Comparison of ENCODE assay signal across 2 mouse cellular contexts in genomic region chr9:68957793-68958192, GRCm38 (mm10).
TF ChIP-seq lines count a peak whose summit lies in the region.

No protein-coding gene starts in this region.

TF ChIP-seq in CH12.LX, 34 proteins besides CTCF, POLR2A, EP300 and RAD21:
- TF ChIP-seq RCOR1 (conservative IDR thresholded peaks at IDR 0.05; ENCODE audit: low read depth, low read length): no peak
- TF ChIP-seq MAFK (IDR thresholded peaks at IDR 0.05; ENCODE audit: insufficient replicate concordance, low read length): peak; percentile 60; the same call in 1 of the 2 replicates

TF ChIP-seq in MEL, 35 proteins besides CTCF, POLR2A, EP300 and RAD21:
- TF ChIP-seq MAFK (IDR thresholded peaks at IDR 0.05; ENCODE audit: borderline replicate concordance, low read depth, low read length) (0 out of 2 replicates have a peak, but pooled peaks have one; percentile 27), POLR2AphosphoS2 (IDR thresholded peaks at IDR 0.05; ENCODE audit: low read length) (no peak)
